Mouse (Mus musculus): ENCODE data around the gene Ablim1. TPM values are rescaled to one million over a fixed set of nuclear protein-coding genes. Genes with fewer than 3 reads are reported as not detected.

Gene Ablim1
- polyA plus RNA-seq, 1 experiment from 2014 or later: 11.6 TPM

GRCm38 (mm10) chr19:57077826-57078699, 236.7 kb downstream of the Ablim1 start:
- Histone ChIP-seq H3K36me3 (ENCODE audit: control insufficient read depth, insufficient read depth, low read length) (no peaks in the 10 kb centered on the region), H3K4me1 (replicated peaks; ENCODE audit: control insufficient read depth, insufficient read depth, low read length) (no peaks in the 10 kb centered on the region; the same call in 1 of the 2 replicates), H3K4me3 (ENCODE audit: low read depth, low read length) (no peak overlapping the region), H3K27me3 (replicated peaks; ENCODE audit: control insufficient read depth, insufficient read depth, low read length) (no peaks in the 10 kb centered on the region), H3K27ac (ENCODE audit: low read depth, low read length) (no peak overlapping the region), H3K9ac (ENCODE audit: low read depth, low read length) (no peak overlapping the region), H3K4me2 (no peak overlapping the region), H3K9me3 (ENCODE audit: control insufficient read depth, low read length) (no peaks in the 10 kb centered on the region)
- WGBS: 77% methylated on average over 13 of the region's 13 CpGs
- ATAC-seq (replicated peaks; ENCODE audit: low FRiP score): no peak
- no peak for DNase-seq (ENCODE audit: low spot score)

- Histone ChIP-seq H3K9me3 (ENCODE audit: control insufficient read depth, low read length) (no peaks in the 10 kb centered on the region), H3K4me1 (replicated peaks; ENCODE audit: control insufficient read depth, insufficient read depth, low read length) (no peaks in the 10 kb centered on the region), H3K4me2 (no peak overlapping the region), H3K27ac (ENCODE audit: low read depth, low read length) (no peak overlapping the region), H3K9ac (ENCODE audit: low read depth, low read length) (no peak overlapping the region), H3K4me3 (ENCODE audit: low read depth, low read length) (no peak overlapping the region), H3K36me3 (ENCODE audit: control insufficient read depth, insufficient read depth, low read length) (no peaks in the 10 kb centered on the region), H3K27me3 (replicated peaks; ENCODE audit: control insufficient read depth, insufficient read depth, low read length) (no peaks in the 10 kb centered on the region)
- ATAC-seq (replicated peaks; ENCODE audit: low FRiP score): no peak
- 83% methylated on average over 4 of the region's 4 CpGs for WGBS
- no peak for DNase-seq (ENCODE audit: low spot score)
Measured at GRCm38 (mm10) chr19:57073450-57073849, 241.3 kb downstream of the Ablim1 start.

GRCm38 (mm10) chr19:57072756-57073155, 242.0 kb downstream of the Ablim1 start:
- 56% methylated on average over 3 of the region's 3 CpGs for WGBS
- H3K4me1 ChIP-seq (replicated peaks; ENCODE audit: control insufficient read depth, insufficient read depth, low read length): no peaks in the 10 kb centered on the region
- ATAC-seq (replicated peaks; ENCODE audit: low FRiP score) (no peak), DNase-seq (ENCODE audit: low spot score) (no peak)
- no peak overlapping the region for H3K9ac ChIP-seq (ENCODE audit: low read depth, low read length)
- no peaks in the 10 kb centered on the region for H3K36me3 ChIP-seq (ENCODE audit: control insufficient read depth, insufficient read depth, low read length)
- no peak overlapping the region for H3K4me3 ChIP-seq (ENCODE audit: low read depth, low read length)
- no peaks in the 10 kb centered on the region for H3K9me3 ChIP-seq (ENCODE audit: control insufficient read depth, low read length)
- H3K27me3 ChIP-seq (replicated peaks; ENCODE audit: control insufficient read depth, insufficient read depth, low read length): no peaks in the 10 kb centered on the region
- H3K27ac ChIP-seq (ENCODE audit: low read depth, low read length): no peak overlapping the region
- no peak overlapping the region for H3K4me2 ChIP-seq

- no peaks in the 10 kb centered on the region for H3K36me3 ChIP-seq (ENCODE audit: control insufficient read depth, insufficient read depth, low read length)
- H3K9ac ChIP-seq (ENCODE audit: low read depth, low read length): no peak overlapping the region
- H3K9me3 ChIP-seq (ENCODE audit: control insufficient read depth, low read length): no peaks in the 10 kb centered on the region
- no peak overlapping the region for H3K27ac ChIP-seq (ENCODE audit: low read depth, low read length)
- ATAC-seq (replicated peaks; ENCODE audit: low FRiP score) (no peak), DNase-seq (ENCODE audit: low spot score) (no peak)
- H3K4me2 ChIP-seq: no peak overlapping the region
- H3K27me3 ChIP-seq (replicated peaks; ENCODE audit: control insufficient read depth, insufficient read depth, low read length): no peaks in the 10 kb centered on the region
- H3K4me1 ChIP-seq (replicated peaks; ENCODE audit: control insufficient read depth, insufficient read depth, low read length): no peaks in the 10 kb centered on the region
- no peak overlapping the region for H3K4me3 ChIP-seq (ENCODE audit: low read depth, low read length)
- 83% methylated on average over 9 of the region's 9 CpGs for WGBS
Measured at GRCm38 (mm10) chr19:57067108-57067613, 247.6 kb downstream of the Ablim1 start.

GRCm38 (mm10) chr19:57066313-57066712, 248.4 kb downstream of the Ablim1 start:
- no peaks in the 10 kb centered on the region for H3K4me1 ChIP-seq (replicated peaks; ENCODE audit: control insufficient read depth, insufficient read depth, low read length)
- no peaks in the 10 kb centered on the region for H3K36me3 ChIP-seq (ENCODE audit: control insufficient read depth, insufficient read depth, low read length)
- H3K27me3 ChIP-seq (replicated peaks; ENCODE audit: control insufficient read depth, insufficient read depth, low read length): no peaks in the 10 kb centered on the region
- H3K27ac ChIP-seq (ENCODE audit: low read depth, low read length): no peak overlapping the region
- no peak overlapping the region for H3K4me2 ChIP-seq
- H3K9ac ChIP-seq (ENCODE audit: low read depth, low read length): no peak overlapping the region
- DNase-seq (ENCODE audit: low spot score) (no peak), ATAC-seq (replicated peaks; ENCODE audit: low FRiP score) (no peak)
- no peak overlapping the region for H3K4me3 ChIP-seq (ENCODE audit: low read depth, low read length)
- no peaks in the 10 kb centered on the region for H3K9me3 ChIP-seq (ENCODE audit: control insufficient read depth, low read length)
- WGBS: 31% methylated on average over 3 of the region's 3 CpGs

GRCm38 (mm10) chr19:57062746-57063145, 252.0 kb downstream of the Ablim1 start:
- Histone ChIP-seq H3K9me3 (ENCODE audit: control insufficient read depth, low read length) (no peaks in the 10 kb centered on the region; the same call in 1 of the 2 replicates), H3K27me3 (replicated peaks; ENCODE audit: control insufficient read depth, insufficient read depth, low read length) (no peaks in the 10 kb centered on the region), H3K36me3 (ENCODE audit: control insufficient read depth, insufficient read depth, low read length) (peaks cover 3% of the 10 kb centered on the region), H3K4me2 (no peak overlapping the region), H3K9ac (ENCODE audit: low read depth, low read length) (no peak overlapping the region), H3K4me3 (ENCODE audit: low read depth, low read length) (no peak overlapping the region), H3K4me1 (replicated peaks; ENCODE audit: control insufficient read depth, insufficient read depth, low read length) (no peaks in the 10 kb centered on the region), H3K27ac (ENCODE audit: low read depth, low read length) (no peak overlapping the region)
- DNase-seq (ENCODE audit: low spot score) (no peak), ATAC-seq (replicated peaks; ENCODE audit: low FRiP score) (no peak)
- 84% methylated on average over 4 of the region's 4 CpGs for WGBS

- H3K4me1 ChIP-seq (replicated peaks; ENCODE audit: control insufficient read depth, insufficient read depth, low read length): no peaks in the 10 kb centered on the region
- H3K27ac ChIP-seq (ENCODE audit: low read depth, low read length): no peak overlapping the region
- peaks cover 5% of the 10 kb centered on the region for H3K36me3 ChIP-seq (ENCODE audit: control insufficient read depth, insufficient read depth, low read length)
- no peaks in the 10 kb centered on the region; the same call in 1 of the 2 replicates for H3K9me3 ChIP-seq (ENCODE audit: control insufficient read depth, low read length)
- 52% methylated on average over 19 of the region's 19 CpGs for WGBS
- H3K27me3 ChIP-seq (replicated peaks; ENCODE audit: control insufficient read depth, insufficient read depth, low read length): no peaks in the 10 kb centered on the region
- no peak for ATAC-seq (replicated peaks; ENCODE audit: low FRiP score)
- no peak overlapping the region for H3K9ac ChIP-seq (ENCODE audit: low read depth, low read length)
- H3K4me2 ChIP-seq: no peak overlapping the region
- no peak overlapping the region for H3K4me3 ChIP-seq (ENCODE audit: low read depth, low read length)
- no peak for DNase-seq (ENCODE audit: low spot score)
Measured at GRCm38 (mm10) chr19:57059018-57059580, 255.6 kb downstream of the Ablim1 start.

GRCm38 (mm10) chr19:57057568-57057967, 257.2 kb downstream of the Ablim1 start:
- peaks cover 5% of the 10 kb centered on the region for H3K36me3 ChIP-seq (ENCODE audit: control insufficient read depth, insufficient read depth, low read length)

More at GRCm38 (mm10) chr19:57057568-57057967, 257.2 kb downstream of the Ablim1 start:
- DNase-seq (ENCODE audit: low spot score) (no peak), ATAC-seq (replicated peaks; ENCODE audit: low FRiP score) (no peak)
- H3K9ac ChIP-seq (ENCODE audit: low read depth, low read length): no peak overlapping the region
- no peaks in the 10 kb centered on the region for H3K27me3 ChIP-seq (replicated peaks; ENCODE audit: control insufficient read depth, insufficient read depth, low read length)
- no peak overlapping the region for H3K27ac ChIP-seq (ENCODE audit: low read depth, low read length)
- no peaks in the 10 kb centered on the region; the same call in 1 of the 2 replicates for H3K9me3 ChIP-seq (ENCODE audit: control insufficient read depth, low read length)
- H3K4me3 ChIP-seq (ENCODE audit: low read depth, low read length): no peak overlapping the region
- H3K4me2 ChIP-seq: no peak overlapping the region
- H3K4me1 ChIP-seq (replicated peaks; ENCODE audit: control insufficient read depth, insufficient read depth, low read length): no peaks in the 10 kb centered on the region
- WGBS: 82% methylated on average over 2 of the region's 2 CpGs
